Mouse (Mus musculus): ENCODE data around the gene Fmnl3. TPM values are rescaled to one million over a fixed set of nuclear protein-coding genes. Genes with fewer than 3 reads are reported as not detected.

The Fmnl3 gene
- polyA plus RNA-seq, 1 experiment from 2014 or later = 16.6 TPM

Other genes starting within 250 kb of the Fmnl3 start
- 18.3 and 20.2 TPM in 2 replicates for gene Spats2, start 244.6 kb downstream of the Fmnl3 start, polyA plus RNA-seq (2015; fragmentation: Nextera tagmentation; extraction: Ambion mirVana)
- gene Kcnh3, start 145.6 kb downstream of the Fmnl3 start, polyA plus RNA-seq (2015; fragmentation: Nextera tagmentation; extraction: Ambion mirVana) = 0.52 and 0.66 TPM in 2 replicates
- 98.7 and 113 TPM in 2 replicates for gene Mcrs1, start 118.5 kb downstream of the Fmnl3 start, polyA plus RNA-seq (2015; fragmentation: Nextera tagmentation; extraction: Ambion mirVana)
- gene Prpf40b, start 75.4 kb downstream of the Fmnl3 start, polyA plus RNA-seq (2015; fragmentation: Nextera tagmentation; extraction: Ambion mirVana) = 42.5 and 44.3 TPM in 2 replicates
- gene Fam186b, start 74.6 kb downstream of the Fmnl3 start, polyA plus RNA-seq (2015; fragmentation: Nextera tagmentation; extraction: Ambion mirVana) = 0.06 and 0.10 TPM in 2 replicates
- gene Tmbim6, start 22.4 kb upstream of the Fmnl3 start, polyA plus RNA-seq (2015; fragmentation: Nextera tagmentation; extraction: Ambion mirVana) = 438 and 480 TPM in 2 replicates
- 3.7 and 4.6 TPM in 2 replicates for gene Nckap5l, start 87.3 kb upstream of the Fmnl3 start, polyA plus RNA-seq (2015; fragmentation: Nextera tagmentation; extraction: Ambion mirVana)
- gene Bcdin3d, start 104.2 kb upstream of the Fmnl3 start, polyA plus RNA-seq (2015; fragmentation: Nextera tagmentation; extraction: Ambion mirVana) = 11.6 and 12.9 TPM in 2 replicates
- 0.57 and 0.74 TPM in 2 replicates for gene Faim2, start 157.7 kb upstream of the Fmnl3 start, polyA plus RNA-seq (2015; fragmentation: Nextera tagmentation; extraction: Ambion mirVana)
- not detected in 2 replicates for gene Aqp2, start 208.6 kb upstream of the Fmnl3 start, polyA plus RNA-seq (2015; fragmentation: Nextera tagmentation; extraction: Ambion mirVana)
- gene Aqp5, start 220.3 kb upstream of the Fmnl3 start, polyA plus RNA-seq (2015; fragmentation: Nextera tagmentation; extraction: Ambion mirVana) = 0.19 TPM in 1 of 2 replicates, not detected in the other
- not detected in 2 replicates for gene Aqp6, start 230.9 kb upstream of the Fmnl3 start, polyA plus RNA-seq (2015; fragmentation: Nextera tagmentation; extraction: Ambion mirVana)